Mouse (Mus musculus): ENCODE data around the gene Ltk. TPM values are rescaled to one million over a fixed set of nuclear protein-coding genes. Genes with fewer than 3 reads are reported as not detected.
A peak's percentile ranks its signal among the peaks of the same experiment; 100 is the strongest.

Ltk gene
- 0.13 and 0.14 TPM in 2 replicates for polyA plus RNA-seq (2015; fragmentation: Nextera tagmentation; extraction: Ambion mirVana)

GRCm38 (mm10) chr2:119760251-119760650, at the start of gene Ltk:
Ltk (minus strand) TSS chr2:119760431.
- ATAC-seq, result no peak
- peaks cover 52% of the 10 kb centered on the region for H3K27me3 ChIP-seq
- peaks cover 21% of the 10 kb centered on the region for H3K36me3 ChIP-seq (ENCODE audit: poor library complexity, severe bottlenecking)
- WGBS, result 18% methylated on average over 9 of the region's 9 CpGs
- H3K9ac ChIP-seq, result no peak within 1 kb of the TSS
- peaks cover 14% of the 10 kb centered on the region for H3K4me1 ChIP-seq
- 0 out of 2 replicates have a peak within 1 kb of the TSS, but pooled peaks have one; percentile 62 for H3K4me3 ChIP-seq
- peak within 1 kb of the TSS; percentile 98; the same call in 1 of the 2 replicates for H3K4me2 ChIP-seq
- no peak within 1 kb of the TSS for H3K27ac ChIP-seq
- no peaks in the 10 kb centered on the region for H3K9me3 ChIP-seq (replicated peaks)

- no peaks in the 10 kb centered on the region for H3K27me3 ChIP-seq
- no peak for ATAC-seq
- no peak overlapping the region for H3K9ac ChIP-seq
- 52% methylated on average over 4 of the region's 4 CpGs for WGBS
- H3K4me3 ChIP-seq, result no peak overlapping the region
- H3K27ac ChIP-seq, result no peak overlapping the region
- peaks cover 72% of the 10 kb centered on the region for H3K36me3 ChIP-seq (ENCODE audit: poor library complexity, severe bottlenecking)
- H3K4me2 ChIP-seq, result no peak overlapping the region
- peaks cover 19% of the 10 kb centered on the region for H3K4me1 ChIP-seq
- H3K9me3 ChIP-seq (replicated peaks), result no peaks in the 10 kb centered on the region
Measured at GRCm38 (mm10) chr2:119808881-119809280, 48.6 kb upstream of the Ltk start.

GRCm38 (mm10) chr2:119808438-119808837, 48.2 kb upstream of the Ltk start:
- H3K27ac ChIP-seq, result no peak overlapping the region
- no peaks in the 10 kb centered on the region for H3K9me3 ChIP-seq (replicated peaks)
- no peak overlapping the region for H3K9ac ChIP-seq
- H3K4me2 ChIP-seq, result no peak overlapping the region
- 33% methylated on average over 4 of the region's 4 CpGs for WGBS
- peaks cover 68% of the 10 kb centered on the region for H3K36me3 ChIP-seq (ENCODE audit: poor library complexity, severe bottlenecking)
- no peak overlapping the region for H3K4me3 ChIP-seq
- H3K27me3 ChIP-seq, result no peaks in the 10 kb centered on the region
- ATAC-seq, result no peak
- H3K4me1 ChIP-seq, result peaks cover 23% of the 10 kb centered on the region

GRCm38 (mm10) chr2:119805536-119805935, 45.3 kb upstream of the Ltk start:
- Histone ChIP-seq H3K9me3 (replicated peaks) (no peaks in the 10 kb centered on the region), H3K9ac (no peak overlapping the region), H3K4me2 (no peak overlapping the region), H3K27me3 (no peaks in the 10 kb centered on the region; the same call in 1 of the 2 replicates), H3K36me3 (ENCODE audit: poor library complexity, severe bottlenecking) (peaks cover 39% of the 10 kb centered on the region), H3K4me3 (no peak overlapping the region), H3K27ac (no peak overlapping the region), H3K4me1 (peaks cover 50% of the 10 kb centered on the region)
- 45% methylated on average over 8 of the region's 8 CpGs for WGBS
- no peak for ATAC-seq

GRCm38 (mm10) chr2:119804776-119805175, 44.5 kb upstream of the Ltk start:
- no peak overlapping the region for H3K4me2 ChIP-seq
- H3K36me3 ChIP-seq (ENCODE audit: poor library complexity, severe bottlenecking), result peaks cover 34% of the 10 kb centered on the region
- ATAC-seq, result no peak
- H3K4me1 ChIP-seq, result peaks cover 56% of the 10 kb centered on the region
- WGBS, result 15% methylated on average over 9 of the region's 9 CpGs
- H3K9me3 ChIP-seq (replicated peaks), result no peaks in the 10 kb centered on the region
- H3K27ac ChIP-seq, result peak overlapping the region; percentile 65
- no peaks in the 10 kb centered on the region; the same call in 1 of the 2 replicates for H3K27me3 ChIP-seq
- H3K9ac ChIP-seq, result peak overlapping the region; percentile 34
- H3K4me3 ChIP-seq, result no peak overlapping the region

- Histone ChIP-seq H3K4me2 (no peak overlapping the region), H3K4me1 (peaks cover 56% of the 10 kb centered on the region), H3K27ac (peak overlapping the region; percentile 65), H3K9ac (peak overlapping the region; percentile 34), H3K9me3 (replicated peaks) (no peaks in the 10 kb centered on the region), H3K4me3 (no peak overlapping the region), H3K27me3 (no peaks in the 10 kb centered on the region; the same call in 1 of the 2 replicates), H3K36me3 (ENCODE audit: poor library complexity, severe bottlenecking) (peaks cover 29% of the 10 kb centered on the region)
- ATAC-seq, result no peak
- WGBS, result 19% methylated on average over 5 of the region's 5 CpGs
Measured at GRCm38 (mm10) chr2:119804275-119804628, 44.0 kb upstream of the Ltk start.

GRCm38 (mm10) chr2:119803618-119804274, 43.5 kb upstream of the Ltk start:
- Histone ChIP-seq H3K36me3 (ENCODE audit: poor library complexity, severe bottlenecking) (peaks cover 24% of the 10 kb centered on the region), H3K9me3 (replicated peaks) (no peaks in the 10 kb centered on the region), H3K27ac (peak overlapping the region; percentile 65), H3K4me2 (peak overlapping the region; percentile 35), H3K4me1 (peaks cover 60% of the 10 kb centered on the region), H3K4me3 (no peak overlapping the region), H3K27me3 (no peaks in the 10 kb centered on the region; the same call in 1 of the 2 replicates), H3K9ac (peak overlapping the region; percentile 34; the same call in 1 of the 2 replicates)
- ATAC-seq, result no peak
- 10% methylated on average over 6 of the region's 6 CpGs for WGBS

GRCm38 (mm10) chr2:119802767-119803617, 42.8 kb upstream of the Ltk start:
- 9% methylated on average over 10 of the region's 10 CpGs for WGBS
- Histone ChIP-seq H3K36me3 (ENCODE audit: poor library complexity, severe bottlenecking) (peaks cover 23% of the 10 kb centered on the region), H3K9me3 (replicated peaks) (no peaks in the 10 kb centered on the region), H3K4me3 (no peak overlapping the region), H3K27ac (peak overlapping the region; percentile 65), H3K4me2 (peak overlapping the region; percentile 35), H3K4me1 (peaks cover 67% of the 10 kb centered on the region), H3K27me3 (peaks cover 5% of the 10 kb centered on the region), H3K9ac (peak overlapping the region; percentile 17)
- peak; percentile 79 for ATAC-seq

GRCm38 (mm10) chr2:119800876-119801846, 40.9 kb upstream of the Ltk start:
- peaks cover 7% of the 10 kb centered on the region for H3K36me3 ChIP-seq (ENCODE audit: poor library complexity, severe bottlenecking)
- peak overlapping the region; percentile 79 for H3K4me3 ChIP-seq
- WGBS, result 44% methylated on average over 15 of the region's 15 CpGs
- H3K4me2 ChIP-seq, result peak overlapping the region; percentile 98
- peaks cover 22% of the 10 kb centered on the region for H3K27me3 ChIP-seq
- no peaks in the 10 kb centered on the region for H3K9me3 ChIP-seq (replicated peaks)
- peak overlapping the region; percentile 91 for H3K9ac ChIP-seq
- peak overlapping the region; percentile 10; the same call in 1 of the 2 replicates for H3K27ac ChIP-seq
- H3K4me1 ChIP-seq, result peaks cover 68% of the 10 kb centered on the region
- ATAC-seq, result no peak

GRCm38 (mm10) chr2:119799961-119800550, 39.8 kb upstream of the Ltk start:
- Histone ChIP-seq H3K27me3 (peaks cover 22% of the 10 kb centered on the region), H3K4me2 (peak overlapping the region; percentile 98), H3K4me3 (peak overlapping the region; percentile 79), H3K36me3 (ENCODE audit: poor library complexity, severe bottlenecking) (no peaks in the 10 kb centered on the region), H3K9me3 (replicated peaks) (no peaks in the 10 kb centered on the region), H3K4me1 (peaks cover 61% of the 10 kb centered on the region), H3K27ac (no peak overlapping the region), H3K9ac (peak overlapping the region; percentile 91)
- 1% methylated on average over 11 of the region's 27 CpGs for WGBS
- peak; percentile 34; the same call in 1 of the 2 replicates for ATAC-seq

Data from forebrain, embryonic 13.5 days (tissue).